Mouse (Mus musculus): ENCODE measurements around the gene Mybpc1. TPM values are rescaled to one million over a fixed set of nuclear protein-coding genes. Genes with fewer than 3 reads are reported as not detected.

Mybpc1 gene
- polyA plus RNA-seq, 2 experiments = 0.10 TPM; not detected in 1

- Histone ChIP-seq H3K4me1 (replicated peaks; ENCODE audit: control insufficient read depth in 2 of 2, insufficient read depth in 2 of 2, low read length in 1 of 2) (no peaks in the 10 kb centered on the region; a peak in 2 of 4 replicates), H3K36me3 (replicated peaks; ENCODE audit: control insufficient read depth, insufficient read depth, low read depth) (no peaks in the 10 kb centered on the region), H3K9me3 (ENCODE audit: control insufficient read depth, low read length) (no peaks in the 10 kb centered on the region), H3K27ac (no peak overlapping the region), H3K9ac (replicated peaks) (no peak overlapping the region), H3K27me3 (ENCODE audit: control insufficient read depth, insufficient read depth, low read length) (no peaks in the 10 kb centered on the region), H3K4me2 (ENCODE audit: low read depth) (no peak overlapping the region), H3K4me3 (ENCODE audit: insufficient read depth in 1 of 2, low read depth in 2 of 2, low read length in 2 of 2) (no peak overlapping the region)
- TF ChIP-seq EP300 (IDR thresholded peaks at IDR 0.05; ENCODE audit: low read depth) (no peak), CTCF (IDR thresholded peaks at IDR 0.05; ENCODE audit: low read depth) (no peak)
- ATAC-seq (ENCODE audit: insufficient read depth) = no peak
- 73% methylated on average over 5 of the region's 5 CpGs for WGBS (ENCODE audit: insufficient replicate concordance)
- no peak for DNase-seq (ENCODE audit: low read depth in 3 of 3, low spot score in 3 of 3)
Observed at GRCm38 (mm10) chr10:88505256-88505655, 99.7 kb downstream of the Mybpc1 start.

- no peak for ATAC-seq (ENCODE audit: insufficient read depth)
- no peak overlapping the region for H3K9ac ChIP-seq (replicated peaks)
- no peaks in the 10 kb centered on the region for H3K9me3 ChIP-seq (ENCODE audit: control insufficient read depth, low read length)
- peak overlapping the region; percentile 75 for H3K4me2 ChIP-seq (ENCODE audit: low read depth)
- H3K27ac ChIP-seq = no peak overlapping the region
- H3K4me1 ChIP-seq (replicated peaks; ENCODE audit: control insufficient read depth in 2 of 2, insufficient read depth in 2 of 2, low read length in 1 of 2) = no peaks in the 10 kb centered on the region; a peak in 2 of 4 replicates
- no peak for DNase-seq (ENCODE audit: low read depth in 3 of 3, low spot score in 3 of 3)
- TF ChIP-seq CTCF (IDR thresholded peaks at IDR 0.05; ENCODE audit: low read depth) (no peak), EP300 (IDR thresholded peaks at IDR 0.05; ENCODE audit: low read depth) (no peak)
- H3K27me3 ChIP-seq (ENCODE audit: control insufficient read depth, insufficient read depth, low read length) = no peaks in the 10 kb centered on the region
- WGBS (ENCODE audit: insufficient replicate concordance) = 59% methylated on average over 3 of the region's 3 CpGs
- H3K36me3 ChIP-seq (replicated peaks; ENCODE audit: control insufficient read depth, insufficient read depth, low read depth) = no peaks in the 10 kb centered on the region
- H3K4me3 ChIP-seq (ENCODE audit: insufficient read depth in 1 of 2, low read depth in 2 of 2, low read length in 2 of 2) = no peak overlapping the region
Observed at GRCm38 (mm10) chr10:88504481-88504880, 100.5 kb downstream of the Mybpc1 start.

- Histone ChIP-seq H3K27me3 (ENCODE audit: control insufficient read depth, insufficient read depth, low read length) (no peaks in the 10 kb centered on the region), H3K9me3 (ENCODE audit: control insufficient read depth, low read length) (no peaks in the 10 kb centered on the region), H3K9ac (replicated peaks) (peak within 1 kb of the TSS; percentile 41), H3K4me1 (replicated peaks; ENCODE audit: control insufficient read depth in 2 of 2, insufficient read depth in 2 of 2, low read length in 1 of 2) (no peaks in the 10 kb centered on the region; a peak in 2 of 4 replicates), H3K27ac (no peak within 1 kb of the TSS), H3K4me2 (ENCODE audit: low read depth) (peak within 1 kb of the TSS; percentile 75), H3K4me3 (ENCODE audit: insufficient read depth in 1 of 2, low read depth in 2 of 2, low read length in 2 of 2) (peak within 1 kb of the TSS; percentile 60 to 70), H3K36me3 (replicated peaks; ENCODE audit: control insufficient read depth, insufficient read depth, low read depth) (no peaks in the 10 kb centered on the region)
- WGBS (ENCODE audit: insufficient replicate concordance) = under 1% methylated on average over 47 of the region's 80 CpGs
- ATAC-seq (ENCODE audit: insufficient read depth) (peak; percentile 96), DNase-seq (ENCODE audit: low read depth in 3 of 3, low spot score in 3 of 3) (peak; percentile 61 to 66 (median 63))
- TF ChIP-seq EP300 (IDR thresholded peaks at IDR 0.05; ENCODE audit: low read depth) = no peak
- no peak for TF ChIP-seq CTCF (IDR thresholded peaks at IDR 0.05; ENCODE audit: low read depth)
Observed at GRCm38 (mm10) chr10:88503421-88504314, 101.3 kb downstream of the Mybpc1 start, which contains the start of gene Chpt1. TSS of gene Chpt1 (minus strand) at chr10:88504073.

- H3K27me3 ChIP-seq (ENCODE audit: control insufficient read depth, insufficient read depth, low read length) = no peaks in the 10 kb centered on the region
- H3K4me1 ChIP-seq (replicated peaks; ENCODE audit: control insufficient read depth in 2 of 2, insufficient read depth in 2 of 2, low read length in 1 of 2) = no peaks in the 10 kb centered on the region; a peak in 2 of 4 replicates
- no peaks in the 10 kb centered on the region for H3K9me3 ChIP-seq (ENCODE audit: control insufficient read depth, low read length)
- H3K36me3 ChIP-seq (replicated peaks; ENCODE audit: control insufficient read depth, insufficient read depth, low read depth) = no peaks in the 10 kb centered on the region
- WGBS (ENCODE audit: insufficient replicate concordance) = 41% methylated on average over 4 of the region's 4 CpGs
- ATAC-seq (ENCODE audit: insufficient read depth) = no peak
- no peak for DNase-seq (ENCODE audit: low read depth in 3 of 3, low spot score in 3 of 3)
- H3K4me3 ChIP-seq (ENCODE audit: insufficient read depth in 1 of 2, low read depth in 2 of 2, low read length in 2 of 2) = peak overlapping the region; percentile 60 to 70; a peak in 3 of 4 replicates
- H3K4me2 ChIP-seq (ENCODE audit: low read depth) = peak overlapping the region; percentile 75
- no peak for TF ChIP-seq EP300 (IDR thresholded peaks at IDR 0.05; ENCODE audit: low read depth)
- no peak for TF ChIP-seq CTCF (IDR thresholded peaks at IDR 0.05; ENCODE audit: low read depth)
- no peak overlapping the region; the same call in 1 of the 2 replicates for H3K9ac ChIP-seq (replicated peaks)
- no peak overlapping the region for H3K27ac ChIP-seq
Observed at GRCm38 (mm10) chr10:88502919-88503318, 102.0 kb downstream of the Mybpc1 start.

All from liver, embryonic 14.5 days (tissue).